28 mouse cellular contexts compared by ENCODE assay signal in genomic region chr4:48667279-48667678, GRCm38 (mm10). TPM values are rescaled to one million over a fixed set of nuclear protein-coding genes. Genes with fewer than 3 reads are reported as not detected.
DNase-seq lines count a peak whose midpoint lies in the region; ATAC-seq and TF ChIP-seq lines count a peak whose summit lies in the region.
"Had no signal": no experiment of that assay in that cellular context is flagged by ENCODE, and none has a peak within 500 bp of the region (broad histone marks: within the 10 kb centered on the region; RNA-seq: fewer than 3 reads in every experiment).

No protein-coding gene starts in this region.

- no peak for TF ChIP-seq EP300 in heart, postnatal 0 days (IDR thresholded peaks at IDR 0.05; ENCODE audit: low read depth)

- H3ac ChIP-seq in myocyte (ENCODE audit: control insufficient read depth, insufficient read length) = no peak overlapping the region

- WGBS in heart, postnatal 0 days = 84% methylated on average over 6 of the region's 6 CpGs
- WGBS in forebrain, embryonic 14.5 days = 90% methylated on average over 6 of the region's 6 CpGs

- peak; percentile 40 for TF ChIP-seq POLR2A in myocyte (IDR thresholded peaks at IDR 0.05; ENCODE audit: insufficient read length, low read depth)

- H3K27me3 ChIP-seq in heart, postnatal 0 days (ENCODE audit: control insufficient read depth, insufficient read depth, low read length) = no peaks in the 10 kb centered on the region
- H3K27me3 ChIP-seq in myocyte (ENCODE audit: control insufficient read depth, insufficient read depth, insufficient read length) = no peaks in the 10 kb centered on the region
- no peaks in the 10 kb centered on the region for H3K27me3 ChIP-seq in forebrain, embryonic 14.5 days (replicated peaks; ENCODE audit: control insufficient read depth, insufficient read depth, low read length)
- H3K27me3 ChIP-seq: forebrain, embryonic 13.5 days had no signal

- peak overlapping the region; percentile 88 for H3K27ac ChIP-seq in gastrocnemius, adult 2 months
- H3K27ac ChIP-seq in heart, postnatal 0 days (ENCODE audit: low read depth) = no peak overlapping the region
- H3K27ac ChIP-seq in forebrain, embryonic 14.5 days (ENCODE audit: low read depth, low read length) = no peak overlapping the region
- H3K27ac ChIP-seq: forebrain, embryonic 10.5 days; forebrain, embryonic 13.5 days; hindbrain, embryonic 14.5 days; hindbrain, postnatal 0 days had no signal

- DNase-seq in gastrocnemius, adult 2 months = peak; percentile 38
- no peak for DNase-seq in gastrocnemius, postnatal 25 days
- DNase-seq in heart, postnatal 0 days (ENCODE audit: low spot score) = no peak
- no peak for DNase-seq in heart, adult 18-20 months
- DNase-seq in R1 (ENCODE audit: low read depth, low spot score) = peak; percentile 34
- DNase-seq in left cerebral cortex, adult 11 months (ENCODE audit: low spot score) = no peak
- DNase-seq in forebrain, embryonic 14.5 days (ENCODE audit: low spot score) = no peak
- DNase-seq: adrenal gland, adult 8-10 months; adrenal gland, postnatal 25 days; B cell, adult 2 months; cerebellum, adult 18-20 months; cerebellum, adult 9-10 months; cerebellum, postnatal 14 days; forebrain, postnatal 0 days; gastrocnemius, postnatal 10 days; heart, postnatal 4 days; kidney, adult 18-20 months; kidney, adult 9 months had no signal

- H3K79me2 ChIP-seq in myocyte (ENCODE audit: control insufficient read depth, insufficient read depth) = peaks cover 56% of the 10 kb centered on the region

- intact Hi-C loops in gastrocnemius, adult 2 months (cut with DNase I) = no loop called here

- H3K36me3 ChIP-seq in heart, postnatal 0 days (replicated peaks; ENCODE audit: control insufficient read depth, insufficient read depth, low read length) = peaks cover 7% of the 10 kb centered on the region
- H3K36me3 ChIP-seq in myocyte (ENCODE audit: control insufficient read depth, insufficient read depth) = peaks cover 17% of the 10 kb centered on the region
- H3K36me3 ChIP-seq in forebrain, embryonic 14.5 days (ENCODE audit: control insufficient read depth, insufficient read depth, low read length) = peaks cover 51% of the 10 kb centered on the region

- no peak overlapping the region for H3K9ac ChIP-seq in heart, postnatal 0 days (replicated peaks; ENCODE audit: low read depth, low read length)
- H3K9ac ChIP-seq in forebrain, embryonic 14.5 days (ENCODE audit: low read length) = no peak overlapping the region
- H3K9ac ChIP-seq: forebrain, embryonic 13.5 days; forebrain, postnatal 0 days; hindbrain, embryonic 14.5 days had no signal

- H3K4me3 ChIP-seq in gastrocnemius, adult 2 months = peak overlapping the region; percentile 78
- H3K4me3 ChIP-seq in heart, postnatal 0 days (ENCODE audit: low read depth, low read length) = no peak overlapping the region
- peak overlapping the region; percentile 41 for H3K4me3 ChIP-seq in myocyte
- H3K4me3 ChIP-seq in forebrain, embryonic 14.5 days (ENCODE audit: low read depth, low read length) = no peak overlapping the region
- H3K4me3 ChIP-seq: forebrain, embryonic 10.5 days; forebrain, embryonic 13.5 days had no signal

- H3K4me1 ChIP-seq in heart, postnatal 0 days (ENCODE audit: control insufficient read depth, insufficient read depth) = no peaks in the 10 kb centered on the region; the same call in 1 of the 2 replicates
- H3K4me1 ChIP-seq in forebrain, embryonic 14.5 days (ENCODE audit: control insufficient read depth, insufficient read depth, low read length) = no peaks in the 10 kb centered on the region
- H3K4me1 ChIP-seq: forebrain, embryonic 10.5 days; forebrain, embryonic 13.5 days had no signal

- no peak for ATAC-seq in heart, postnatal 0 days (ENCODE audit: insufficient read depth, low read depth)
- ATAC-seq in forebrain, embryonic 14.5 days = no peak
- ATAC-seq: activated CD4-positive, CD25-positive, alpha-beta regulatory T cell, adult 4 months; CD4-positive, CD25-positive, alpha-beta regulatory T cell, adult 4 months; forebrain, embryonic 13.5 days; forebrain, postnatal 0 days; hindbrain, postnatal 0 days; inflammation-experienced regulatory T-cells, adult 6 months had no signal

- no peaks in the 10 kb centered on the region for H3K9me3 ChIP-seq in heart, postnatal 0 days (replicated peaks; ENCODE audit: control insufficient read depth, low read length)
- H3K9me3 ChIP-seq in forebrain, embryonic 14.5 days (replicated peaks; ENCODE audit: control insufficient read depth, low read length) = no peaks in the 10 kb centered on the region
- H3K9me3 ChIP-seq: forebrain, embryonic 10.5 days; forebrain, embryonic 13.5 days had no signal

- peak overlapping the region; percentile 38 for H3K4me2 ChIP-seq in heart, postnatal 0 days (ENCODE audit: low read depth, low read length)
- peak overlapping the region; percentile 76 for H3K4me2 ChIP-seq in myocyte (ENCODE audit: low read depth)
- H3K4me2 ChIP-seq in forebrain, embryonic 14.5 days (ENCODE audit: low read length) = no peak overlapping the region
- H3K4me2 ChIP-seq: forebrain, embryonic 13.5 days; heart, embryonic 11.5 days; hindbrain, embryonic 14.5 days had no signal

- no peak for TF ChIP-seq CTCF in gastrocnemius, adult 2 months (IDR thresholded peaks at IDR 0.05)
- TF ChIP-seq CTCF in heart, postnatal 0 days (IDR thresholded peaks at IDR 0.05; ENCODE audit: low read depth) = no peak

TF ChIP-seq in myocyte, 11 proteins besides CTCF, POLR2A, EP300 and RAD21:
- no peak for TF ChIP-seq MAX (IDR thresholded peaks at IDR 0.05; ENCODE audit: low read depth)
- TF ChIP-seq USF1 (IDR thresholded peaks at IDR 0.05; ENCODE audit: low read depth) = no peak
- TF ChIP-seq E2F4 (IDR thresholded peaks at IDR 0.05; ENCODE audit: insufficient read depth) = no peak
- TF ChIP-seq POLR2AphosphoS2 (IDR thresholded peaks at IDR 0.05; ENCODE audit: insufficient read length, low read depth) = peak; percentile 38
- no peak for TF ChIP-seq CEBPB (IDR thresholded peaks at IDR 0.05; ENCODE audit: insufficient read depth, poor library complexity, severe bottlenecking)
- no peak for TF ChIP-seq REST (IDR thresholded peaks at IDR 0.05; ENCODE audit: insufficient read depth, insufficient read length)
- peak; percentile 42 for TF ChIP-seq TCF12 (IDR thresholded peaks at IDR 0.05; ENCODE audit: insufficient read depth, poor library complexity, severe bottlenecking)
- TF ChIP-seq SRF (IDR thresholded peaks at IDR 0.05; ENCODE audit: control insufficient read depth, insufficient read length, low read depth) = no peak
- TF ChIP-seq MYOG (IDR thresholded peaks at IDR 0.05; ENCODE audit: control insufficient read depth in 1 of 3, insufficient read depth in 1 of 3, insufficient read length in 2 of 3, low read depth in 2 of 3) = peak in 2 of 3 experiments; percentile 43 to 78
- no peak for TF ChIP-seq TCF3 (IDR thresholded peaks at IDR 0.05; ENCODE audit: insufficient read length, low read depth)
- TF ChIP-seq MYOD1 (IDR thresholded peaks at IDR 0.05; ENCODE audit: control insufficient read depth in 1 of 3, insufficient read length in 2 of 3, low read depth in 2 of 3) = peak; percentile 19 to 90 (median 69)

RNA-seq across cellular contexts. Expression of gene Cavin4, which starts 4.0 kb away (rescaled TPM):
- total RNA-seq in gastrocnemius, adult 2 months (2021) = 100 to 1,000 TPM; 116 to 159 TPM
- total RNA-seq in gastrocnemius, postnatal 25 days (2021) = 100 to 1,000 TPM; 106 to 147 TPM
- total RNA-seq in heart, postnatal 0 days (2014; rRNA removed; ENCODE audit: low replicate concordance) = 18.1 and 27.7 TPM in 2 replicates
- 25.0 and 27.7 TPM in 2 replicates for polyA plus RNA-seq in heart, postnatal 0 days (2015; fragmentation: Nextera tagmentation; extraction: Ambion mirVana)
- total RNA-seq in heart, adult 18-20 months (2021) = 100 to 1,000 TPM; 108 to 118 TPM
- polyA plus RNA-seq in myocyte (2012; fragmentation: generic; extraction: Trizol) = 119 TPM
- polyA plus RNA-seq in forebrain, embryonic 14.5 days (2014; fragmentation: Nextera tagmentation; extraction: Ambion mirVana) = 1.1 and 1.5 TPM in 2 replicates
- total RNA-seq: MEL had no signal
- polyA plus RNA-seq: activated CD4-positive, CD25-positive, alpha-beta regulatory T cell, adult 4 months; CD4-positive, CD25-positive, alpha-beta regulatory T cell, adult 4 months; inflammation-experienced regulatory T-cells, adult 6 months had no signal

Comparison
In these comparisons a context has a peak if more than half of its experiments do, and no peak if none do; other contexts are left out.
1. DNase-seq: peak in gastrocnemius, adult 2 months (single experiment) and R1 (single experiment); none in gastrocnemius, postnatal 25 days (single experiment), heart, postnatal 0 days (single experiment), heart, adult 18-20 months (0 of 2), left cerebral cortex, adult 11 months (single experiment) and forebrain, embryonic 14.5 days (single experiment).
2. H3K4me3 ChIP-seq: peak in gastrocnemius, adult 2 months (single experiment) and myocyte (single experiment); none in heart, postnatal 0 days (single experiment) and forebrain, embryonic 14.5 days (single experiment).